In the genomic region with DNA sequence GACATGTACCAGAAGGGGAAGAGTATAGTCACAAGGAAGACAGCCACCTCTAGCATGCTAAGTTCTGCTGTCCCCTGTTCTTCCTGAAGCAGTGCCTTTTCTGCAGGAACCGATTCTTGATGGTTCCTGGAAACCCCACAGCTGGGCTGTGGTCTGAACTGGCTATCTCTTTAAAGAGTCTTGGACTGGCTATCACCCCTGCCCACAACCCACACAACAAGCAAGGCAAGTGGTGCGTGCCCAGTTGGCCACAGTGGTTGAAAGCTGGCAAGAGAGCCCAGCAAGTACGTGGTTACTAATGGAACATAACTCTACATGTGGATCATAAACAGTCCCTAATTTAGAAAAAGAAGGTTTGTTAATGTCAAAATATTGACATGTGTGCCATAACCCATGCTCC, we compare ENCODE assay signal across 22 mouse cellular contexts.
"Had no signal": no experiment of that assay in that cellular context is flagged by ENCODE, and none has a peak within 500 bp of the region (broad histone marks: within the 10 kb centered on the region; RNA-seq: fewer than 3 reads in every experiment).

No protein-coding gene starts in this region.

- H3K4me1 ChIP-seq: intestine, embryonic 15.5 days; kidney, embryonic 15.5 days; limb, embryonic 12.5 days; limb, embryonic 15.5 days; midbrain, embryonic 12.5 days; midbrain, embryonic 15.5 days; stomach, embryonic 15.5 days had no signal

- H3K27me3 ChIP-seq: intestine, embryonic 15.5 days; kidney, embryonic 15.5 days; limb, embryonic 12.5 days; limb, embryonic 15.5 days; lung, embryonic 15.5 days; midbrain, embryonic 12.5 days; midbrain, embryonic 15.5 days; stomach, embryonic 15.5 days had no signal

- ATAC-seq: intestine, embryonic 15.5 days; liver, postnatal 0 days; midbrain, embryonic 15.5 days had no signal

- H3K4me2 ChIP-seq: intestine, embryonic 15.5 days; kidney, embryonic 15.5 days; limb, embryonic 12.5 days; limb, embryonic 15.5 days; liver, embryonic 11.5 days; lung, embryonic 15.5 days; midbrain, embryonic 12.5 days; midbrain, embryonic 15.5 days; stomach, embryonic 15.5 days had no signal

- H3K4me3 ChIP-seq: intestine, embryonic 15.5 days; kidney, embryonic 15.5 days; limb, embryonic 12.5 days; limb, embryonic 15.5 days; lung, embryonic 15.5 days; midbrain, embryonic 12.5 days; midbrain, embryonic 15.5 days; stomach, embryonic 15.5 days had no signal

- H3K9ac ChIP-seq: intestine, embryonic 15.5 days; kidney, embryonic 15.5 days; limb, embryonic 12.5 days; limb, embryonic 15.5 days; liver, embryonic 14.5 days; liver, postnatal 0 days; lung, embryonic 15.5 days; midbrain, embryonic 12.5 days; midbrain, embryonic 15.5 days; stomach, embryonic 15.5 days had no signal

- DNase-seq: kidney, adult 11 months; kidney, adult 8-10 months; kidney, postnatal 10 days; kidney, postnatal 36 days; left cerebral cortex, postnatal 4 days; liver, postnatal 0 days; lung, postnatal 14 days; lung, postnatal 4 days; right cerebral cortex, adult 18-20 months; right cerebral cortex, postnatal 14 days; right cerebral cortex, postnatal 4 days; thymus, postnatal 25 days had no signal

- H3K36me3 ChIP-seq: intestine, embryonic 15.5 days had no signal

- H3K27ac ChIP-seq: intestine, embryonic 15.5 days; kidney, embryonic 15.5 days; limb, embryonic 12.5 days; limb, embryonic 15.5 days; liver, embryonic 14.5 days; lung, embryonic 15.5 days; midbrain, embryonic 12.5 days; midbrain, embryonic 15.5 days; stomach, embryonic 15.5 days had no signal

- H3K9me3 ChIP-seq: intestine, embryonic 15.5 days; kidney, embryonic 15.5 days; limb, embryonic 12.5 days; limb, embryonic 15.5 days; lung, embryonic 15.5 days; midbrain, embryonic 12.5 days; midbrain, embryonic 15.5 days; stomach, embryonic 15.5 days had no signal
